Mouse (Mus musculus) layer of hippocampus, adult 18-20 months (tissue): ENCODE measurements around the gene Txk. TPM values are rescaled to one million over a fixed set of nuclear protein-coding genes. Genes with fewer than 3 reads are reported as not detected.

Experiments
- DNase-seq, 2 experiments: peaks; one replicate each; pipeline ENCODE4 v3.0.0; 2022; ENCODE audit warnings: low spot score in 2 of 2
- total RNA-seq, 2 experiments: library from RNA; stranded (reverse); gene quantifications; 2 replicates each; pipeline ENCODE4 v1.2.3; 2021

Txk gene
- total RNA-seq, 2 experiments from 2014 or later, result not detected

- DNase-seq, result no peak
Measured at GRCm38 (mm10) chr5:72646131-72646530, 106.4 kb downstream of the Txk start.

Other genes starting within 250 kb of the Txk start
- gene Corin, start 248.3 kb downstream of the Txk start, total RNA-seq, result under 1 TPM; 0.08 to 0.20 TPM
- 10 to 100 TPM; 13.4 to 15.1 TPM for gene Nfxl1, start 193.1 kb downstream of the Txk start, total RNA-seq
- gene Zar1, start 171.5 kb downstream of the Txk start, total RNA-seq, result not detected
- gene Gm5868, start 165.2 kb downstream of the Txk start, total RNA-seq, result under 1 TPM in 1 of 2 experiments, not detected in 1; 0.23 TPM
- not detected for gene Cnga1, start 108.5 kb downstream of the Txk start, total RNA-seq
- gene Nipal1, start 105.0 kb downstream of the Txk start, total RNA-seq, result not detected
- gene Tec, start 115.7 kb upstream of the Txk start, total RNA-seq, result 1 to 10 TPM; 1.2 to 1.7 TPM
- gene Slain2, start 161.5 kb upstream of the Txk start, total RNA-seq, result 10 to 100 TPM; 23.2 TPM
- gene Gm10135, start 221.9 kb upstream of the Txk start, total RNA-seq, result not detected